Mouse (Mus musculus) kidney, adult 2 months (tissue): Measurements from ENCODE around the gene Zscan5b. TPM values are rescaled to one million over a fixed set of nuclear protein-coding genes. Genes with fewer than 3 reads are reported as not detected.
"Not testable (repeated sequence)": the region's sequence is repeated elsewhere in the genome, so short reads cannot be mapped to it uniquely, and the experiment has no call there.

ENCODE experiments used
- DNase-seq: peaks from one replicate; pipeline ENCODE4 v3.0.0; 2021
- H3K27ac ChIP-seq: fragments of 200-500 bp; 2 replicates; pipeline ENCODE4 v1.5.1; 2012; ENCODE audit warnings: low read depth, low read length, control low read depth, inconsistent platforms; ENCODE audit not compliant: insufficient read depth
- H3K27me3 ChIP-seq: fragments of 200-500 bp; replicated peaks from 2 replicates; pipeline ENCODE4 v1.6.1; 2012; ENCODE audit warnings: mild to moderate bottlenecking, moderate library complexity, low read length, inconsistent platforms; ENCODE audit not compliant: control insufficient read depth, insufficient read depth
- H3K36me3 ChIP-seq: fragments of 200-500 bp; 2 replicates; pipeline ENCODE4 v1.6.1; 2012; ENCODE audit warnings: mild to moderate bottlenecking, moderate library complexity, low read length, inconsistent platforms; ENCODE audit not compliant: control insufficient read depth, insufficient read depth
- H3K4me1 ChIP-seq: fragments of 200-500 bp; 2 replicates; pipeline ENCODE4 v1.6.1; 2011; ENCODE audit warnings: low read length; ENCODE audit not compliant: control insufficient read depth, insufficient read depth
- H3K4me3 ChIP-seq: fragments of 200-500 bp; 2 replicates; pipeline ENCODE4 v1.5.1; 2011; ENCODE audit warnings: mild to moderate bottlenecking, low read depth, low read length, control low read depth; ENCODE audit not compliant: insufficient read depth
- CTCF ChIP-seq: fragments of 200-500 bp; conservative IDR thresholded peaks from 2 replicates; pipeline ENCODE4 v1.5.1; 2011; ENCODE audit warnings: low read depth, mild to moderate bottlenecking, control low read depth, low read length, moderate library complexity, mixed read lengths; ENCODE audit not compliant: insufficient read depth, insufficient read length
- POLR2A ChIP-seq: fragments of 200-500 bp; IDR thresholded peaks from one replicate; pipeline ENCODE4 v1.6.1; 2011; ENCODE audit warnings: low read depth, low read length, control low read depth
- WGBS: fragments of 180-500 bp; shearing (Covaris S2); methylation state at CpG from one replicate; pipeline ENCODE4 v1.1.7; 2018; 5-methylcytosine and 5-hydroxymethylcytosine counted together
- polyA plus RNA-seq: library from polyadenylated mRNA; depleted of rRNA; stranded (reverse); fragments of >200 nt; gene quantifications from 2 replicates; pipeline ENCODE4 v1.2.3, GENCODE M21; 2012

Gene Zscan5b
- polyA plus RNA-seq, 1 experiment = not detected

GRCm38 (mm10) chr7:6240841-6241425, 18.9 kb downstream of the Zscan5b start:
- H3K27ac ChIP-seq, H3K36me3 ChIP-seq, H3K27me3 ChIP-seq, H3K4me3 ChIP-seq, H3K4me1 ChIP-seq: not testable (repeated sequence)
- peak; percentile 63 for TF ChIP-seq CTCF
- peak; percentile 72 for DNase-seq
- 10% methylated on average over 1 of the region's 1 CpGs for WGBS

DNA sequence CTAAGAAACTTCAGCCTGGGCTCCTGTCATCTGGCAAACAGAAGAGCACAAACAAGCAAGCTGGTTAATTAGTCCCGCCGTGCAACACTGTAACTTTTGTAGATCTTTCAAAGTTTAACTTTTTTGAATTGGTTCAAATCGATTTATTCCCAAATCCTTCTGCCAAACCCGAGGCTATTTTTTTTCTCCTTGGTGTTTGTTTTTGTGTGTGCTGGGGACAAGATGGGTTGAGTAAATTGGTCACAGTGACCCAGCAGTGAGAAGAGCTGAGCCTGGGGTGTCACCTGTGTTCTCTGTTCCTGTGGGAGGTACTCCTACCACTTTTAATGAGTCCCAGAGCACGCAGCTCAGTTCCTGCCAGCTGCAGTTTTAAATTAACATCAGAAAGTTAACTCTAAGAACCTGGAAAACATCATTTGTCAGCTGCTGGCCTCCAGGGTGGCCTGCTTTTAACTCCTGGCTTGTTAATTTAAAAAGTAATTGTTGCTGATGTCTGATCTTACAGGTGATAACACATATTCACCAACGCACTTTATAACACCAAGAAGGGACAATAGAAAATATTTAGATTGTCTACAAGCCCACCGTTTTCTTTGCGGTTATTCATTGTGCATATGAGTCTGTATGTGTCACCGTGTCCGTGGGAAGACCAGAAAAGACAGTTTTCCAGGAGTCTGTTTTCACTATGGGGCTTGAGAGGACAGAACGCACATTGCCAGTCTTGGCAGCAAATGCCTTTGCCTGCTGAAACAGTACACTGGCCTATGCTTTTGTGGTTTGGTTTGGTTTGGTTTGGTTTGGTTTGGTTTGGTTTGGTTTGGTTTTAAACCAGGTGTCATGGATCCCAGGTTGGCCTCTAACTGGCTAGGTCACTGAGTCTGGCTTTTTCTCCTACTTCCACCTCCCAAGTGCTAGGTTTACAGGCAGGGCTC, 22.5 kb downstream of the Zscan5b start:
- H3K36me3 ChIP-seq = no peaks in the 10 kb centered on the region
- H3K4me1 ChIP-seq = peaks cover 5% of the 10 kb centered on the region; the same call in 1 of the 2 replicates
- peak; percentile 80 for DNase-seq
- no peaks in the 10 kb centered on the region for H3K27me3 ChIP-seq
- TF ChIP-seq POLR2A (no peak), CTCF (no peak)
- peak overlapping the region; percentile 69; the same call in 1 of the 2 replicates for H3K27ac ChIP-seq
- 34% methylated on average over 11 of the region's 11 CpGs for WGBS
- H3K4me3 ChIP-seq = no peak overlapping the region

DNA sequence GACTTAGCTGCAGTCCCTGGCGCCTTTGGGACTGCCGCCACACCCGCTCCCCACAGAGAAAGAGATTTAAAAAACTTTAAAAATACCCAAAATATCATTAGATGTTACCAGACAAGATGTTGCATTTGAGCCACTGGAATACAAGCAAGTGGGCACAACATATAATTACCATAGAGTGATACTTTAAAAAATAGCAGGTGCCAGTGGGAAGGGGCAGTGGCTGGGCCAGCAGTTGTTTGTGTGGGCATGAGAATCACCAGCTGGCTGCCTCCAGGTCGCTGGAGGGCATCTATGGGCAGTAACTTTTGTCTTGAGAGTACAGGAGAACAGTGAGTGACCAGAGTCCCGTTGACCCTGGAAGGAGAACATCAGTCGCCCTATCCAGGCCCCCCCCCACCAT, 30.3 kb downstream of the Zscan5b start, which contains the start of gene Epp13:
Epp13 (plus strand) TSS at position 301 of the 400 bp plus-strand sequence.
- Histone ChIP-seq H3K4me1 (no peaks in the 10 kb centered on the region), H3K4me3 (no peak within 1 kb of the TSS), H3K27me3 (no peaks in the 10 kb centered on the region), H3K27ac (no peak within 1 kb of the TSS), H3K36me3 (no peaks in the 10 kb centered on the region)
- 80% methylated on average over 6 of the region's 6 CpGs for WGBS
- TF ChIP-seq CTCF = no peak
- no peak for TF ChIP-seq POLR2A
- no peak for DNase-seq

GRCm38 (mm10) chr7:6254451-6254850, 32.4 kb downstream of the Zscan5b start:
- H3K27me3 ChIP-seq = no peaks in the 10 kb centered on the region
- no peak for DNase-seq
- no peaks in the 10 kb centered on the region for H3K4me1 ChIP-seq
- TF ChIP-seq POLR2A (no peak), CTCF (no peak)
- no peak overlapping the region for H3K27ac ChIP-seq
- WGBS = 92% methylated on average over 5 of the region's 5 CpGs
- H3K4me3 ChIP-seq = no peak overlapping the region
- no peaks in the 10 kb centered on the region for H3K36me3 ChIP-seq

- 83% methylated on average over 4 of the region's 4 CpGs for WGBS
Measured at GRCm38 (mm10) chr7:6257386-6257785, 35.3 kb downstream of the Zscan5b start.

GRCm38 (mm10) chr7:6258232-6259220, 36.4 kb downstream of the Zscan5b start:
- WGBS = 38% methylated on average over 16 of the region's 16 CpGs

More at GRCm38 (mm10) chr7:6257386-6257785, 35.3 kb downstream of the Zscan5b start:
- Histone ChIP-seq H3K36me3 (no peaks in the 10 kb centered on the region), H3K27me3 (no peaks in the 10 kb centered on the region), H3K4me3 (no peak overlapping the region), H3K27ac (no peak overlapping the region), H3K4me1 (no peaks in the 10 kb centered on the region)
- TF ChIP-seq POLR2A = no peak
- no peak for TF ChIP-seq CTCF
- no peak for DNase-seq

DNA sequence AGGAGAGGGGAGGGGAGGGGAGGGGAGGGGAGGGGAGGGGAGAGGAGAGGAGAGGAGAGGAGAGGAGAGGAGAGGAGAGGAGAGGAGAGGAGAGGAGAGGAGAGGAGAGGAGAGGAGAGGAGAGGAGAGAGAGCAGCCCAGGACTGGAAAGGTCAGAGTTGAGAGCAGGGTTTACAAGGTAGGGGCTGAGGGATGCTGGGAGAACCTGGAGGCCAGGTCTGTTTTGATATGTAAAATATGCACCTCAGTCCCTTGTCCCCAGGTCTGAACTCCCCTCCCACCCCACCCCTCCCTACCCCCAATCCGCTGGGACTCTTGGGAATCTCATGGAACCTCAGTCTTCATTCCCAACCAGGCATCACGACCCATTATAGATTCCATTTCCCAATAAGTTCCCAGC, 37.9 kb downstream of the Zscan5b start:
- DNase-seq, H3K36me3 ChIP-seq, H3K4me1 ChIP-seq, H3K27me3 ChIP-seq, H3K4me3 ChIP-seq, H3K27ac ChIP-seq: not testable (repeated sequence)
- 41% methylated on average over 2 of the region's 2 CpGs for WGBS

More at GRCm38 (mm10) chr7:6258232-6259220, 36.4 kb downstream of the Zscan5b start:
- no peak for DNase-seq
- Histone ChIP-seq H3K4me1 (no peaks in the 10 kb centered on the region), H3K27me3 (no peaks in the 10 kb centered on the region), H3K27ac (no peak overlapping the region), H3K36me3 (no peaks in the 10 kb centered on the region), H3K4me3 (no peak overlapping the region)
- no peak for TF ChIP-seq POLR2A
- no peak for TF ChIP-seq CTCF
